Mouse (Mus musculus) spleen, adult 18-20 months (tissue): ENCODE results near the gene Vps51.

Experiments
- DNase-seq, 2 experiments: peaks; one replicate each; pipeline ENCODE4 v3.0.0; 2022; ENCODE audit warnings: mixed read lengths in 2 of 2

Vps51 gene

GRCm38 (mm10) chr19:6076564-6077393 is at the start of gene Vps51:
Gene Vps51 (minus strand): TSS chr19:6077231.
- DNase-seq = peak; percentile 66 to 81

DNA sequence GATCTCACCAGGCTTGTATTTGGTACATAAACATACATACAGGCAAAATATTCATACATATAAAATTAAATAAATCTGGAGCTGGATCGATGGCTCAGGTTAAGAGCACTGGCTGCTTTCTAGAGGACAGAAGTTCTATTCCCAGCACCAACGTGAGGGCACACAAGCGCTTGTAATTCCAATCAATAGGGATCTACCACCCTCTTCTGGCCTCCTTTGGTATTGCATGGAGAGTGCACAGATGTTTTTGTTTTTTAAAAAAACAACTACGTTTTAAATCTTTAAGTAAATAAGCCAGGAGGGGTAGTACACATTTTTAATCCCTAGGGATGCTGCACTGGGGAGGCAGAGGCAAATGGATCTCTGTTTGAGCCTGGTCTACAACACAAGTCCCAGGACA is 49.3 kb upstream of the Vps51 start:
- peak in 1 of 2 experiments; percentile 55 for DNase-seq

GRCm38 (mm10) chr19:6124898-6125297 is 47.9 kb upstream of the Vps51 start:
- DNase-seq = no peak

- DNase-seq = no peak
Observed at GRCm38 (mm10) chr19:6123330-6123729, 46.3 kb upstream of the Vps51 start.

GRCm38 (mm10) chr19:6121761-6122160 is 44.7 kb upstream of the Vps51 start:
- DNase-seq = no peak

DNA sequence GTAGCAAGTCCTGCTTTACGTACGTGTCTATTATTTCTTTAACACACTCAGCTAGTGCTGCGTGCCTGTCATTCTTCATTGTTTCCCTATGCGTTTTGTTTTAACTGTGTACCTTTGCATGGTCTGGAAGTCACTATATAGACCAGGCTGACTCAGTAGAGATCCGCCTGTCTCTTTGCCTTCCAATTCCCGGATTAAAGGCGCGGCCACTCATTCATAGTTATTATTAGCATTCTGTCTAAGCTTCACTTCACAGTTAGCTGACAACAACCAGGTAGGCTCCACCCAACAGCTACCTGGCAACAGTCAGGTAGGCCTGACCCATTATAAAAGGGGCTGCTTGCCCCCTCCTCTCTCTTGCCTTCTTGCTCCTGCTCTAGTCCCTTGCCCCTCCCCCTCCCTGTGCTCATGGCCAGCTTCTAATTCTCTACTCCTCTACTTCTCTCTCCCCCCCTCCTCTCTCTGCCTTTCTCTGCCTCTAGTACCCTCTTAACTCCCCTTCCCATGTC is 41.7 kb upstream of the Vps51 start:
- peak in 1 of 2 experiments; percentile 10 for DNase-seq

DNA sequence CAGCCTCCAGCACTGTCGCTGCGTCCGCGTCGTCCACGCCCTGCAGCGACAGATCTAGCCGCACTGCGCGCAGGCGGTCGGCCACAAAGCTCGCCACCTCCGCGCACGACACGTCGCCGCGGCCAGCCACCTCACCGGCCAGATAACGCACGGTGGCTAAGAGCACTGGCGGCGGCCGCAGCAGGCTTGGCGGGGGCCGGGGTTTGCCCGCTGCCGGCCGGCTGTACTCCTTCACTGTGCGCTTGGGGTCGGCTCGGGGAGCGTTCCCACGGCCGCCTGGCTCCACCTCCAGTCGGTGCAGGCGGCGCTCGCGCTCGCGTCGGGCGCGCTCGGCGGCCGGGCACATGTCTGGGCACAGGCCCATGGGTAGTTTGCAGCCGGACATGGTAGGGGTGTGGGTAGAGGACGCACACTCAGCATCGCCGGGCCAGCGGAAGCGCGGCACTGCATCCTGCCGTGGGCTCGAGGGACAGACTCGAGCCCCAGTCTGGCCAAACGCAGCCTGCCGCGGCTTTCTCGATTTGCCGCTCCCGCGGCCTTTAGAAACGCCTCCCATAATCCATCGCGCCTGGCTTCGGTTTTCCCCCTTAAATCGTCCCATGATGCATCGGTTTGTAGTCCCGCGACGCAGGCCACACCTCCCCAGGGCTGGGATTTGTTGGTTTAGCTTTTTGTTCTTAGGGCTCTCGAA is 41.1 kb upstream of the Vps51 start, which contains the start of gene Sac3d1:
Gene Sac3d1, minus strand, starts transcription at position 665 of the 691 bp plus-strand sequence.
- DNase-seq = peak; percentile 79 to 84

GRCm38 (mm10) chr19:6117346-6117985 is 40.4 kb upstream of the Vps51 start:
- no peak for DNase-seq

GRCm38 (mm10) chr19:6116113-6116850 is 39.3 kb upstream of the Vps51 start:
- DNase-seq = no peak

DNA sequence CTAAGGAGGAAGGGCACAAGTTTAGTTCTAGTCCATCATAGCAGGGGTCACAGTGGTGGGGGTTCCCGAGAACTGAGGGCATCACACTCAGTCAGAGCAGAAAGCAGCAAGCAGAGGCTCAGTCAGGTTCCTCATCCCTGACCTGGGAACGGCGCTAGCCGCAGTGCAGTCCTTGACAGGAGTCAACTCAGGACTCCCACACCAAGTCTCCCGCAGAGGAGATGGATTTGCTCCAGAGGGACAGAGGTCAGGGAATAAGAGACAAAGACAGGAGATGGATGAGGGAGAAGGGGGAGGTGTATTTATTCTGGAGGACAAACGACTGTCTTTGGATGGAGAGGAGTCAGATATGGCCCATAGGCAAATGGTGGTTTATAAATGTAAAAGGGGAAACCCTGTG is 36.1 kb upstream of the Vps51 start:
- DNase-seq = no peak

DNA sequence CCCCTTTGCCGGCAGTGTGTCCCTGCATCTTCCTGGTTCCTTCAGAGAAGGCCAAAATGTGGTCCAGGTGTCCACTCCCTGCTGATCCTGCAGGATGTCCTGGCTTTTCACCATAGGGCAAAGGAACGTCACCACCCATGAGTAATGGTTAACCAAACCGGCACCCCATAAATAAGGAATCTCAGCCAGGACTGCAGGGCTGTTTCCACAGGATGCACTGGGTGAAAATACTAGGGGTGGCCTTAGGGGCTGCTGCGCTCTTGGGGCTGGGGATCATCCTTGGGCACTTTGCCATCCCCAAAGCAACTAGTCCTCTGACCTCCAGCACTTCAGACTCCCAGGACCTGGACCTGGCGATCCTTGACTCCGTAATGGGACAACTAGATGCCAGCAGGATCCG is 28.6 kb upstream of the Vps51 start, which contains the start of gene Naaladl1:
Gene Naaladl1, plus strand, starts transcription at position 197 of the 400 bp plus-strand sequence.
- DNase-seq = no peak

DNA sequence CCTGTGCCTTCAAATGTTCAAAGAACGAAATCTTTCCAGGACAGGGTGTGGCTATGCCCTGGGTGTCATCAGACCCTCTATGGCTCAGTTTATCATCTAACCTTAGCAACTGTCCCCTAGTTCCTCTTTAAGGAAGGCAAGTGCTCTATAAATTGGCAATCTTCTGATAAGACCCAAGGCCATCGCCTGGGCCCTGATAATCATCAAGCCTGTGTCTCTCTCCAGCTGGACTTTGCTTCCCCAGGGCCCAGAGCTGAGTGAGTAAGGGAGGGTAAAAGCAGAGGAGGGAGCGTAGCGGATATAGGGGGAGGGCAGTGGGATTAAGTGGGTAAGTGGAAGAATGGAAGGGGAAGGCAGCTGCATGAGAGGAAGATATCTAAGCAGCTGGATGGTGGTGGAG is 27.4 kb upstream of the Vps51 start:
- no peak for DNase-seq

DNA sequence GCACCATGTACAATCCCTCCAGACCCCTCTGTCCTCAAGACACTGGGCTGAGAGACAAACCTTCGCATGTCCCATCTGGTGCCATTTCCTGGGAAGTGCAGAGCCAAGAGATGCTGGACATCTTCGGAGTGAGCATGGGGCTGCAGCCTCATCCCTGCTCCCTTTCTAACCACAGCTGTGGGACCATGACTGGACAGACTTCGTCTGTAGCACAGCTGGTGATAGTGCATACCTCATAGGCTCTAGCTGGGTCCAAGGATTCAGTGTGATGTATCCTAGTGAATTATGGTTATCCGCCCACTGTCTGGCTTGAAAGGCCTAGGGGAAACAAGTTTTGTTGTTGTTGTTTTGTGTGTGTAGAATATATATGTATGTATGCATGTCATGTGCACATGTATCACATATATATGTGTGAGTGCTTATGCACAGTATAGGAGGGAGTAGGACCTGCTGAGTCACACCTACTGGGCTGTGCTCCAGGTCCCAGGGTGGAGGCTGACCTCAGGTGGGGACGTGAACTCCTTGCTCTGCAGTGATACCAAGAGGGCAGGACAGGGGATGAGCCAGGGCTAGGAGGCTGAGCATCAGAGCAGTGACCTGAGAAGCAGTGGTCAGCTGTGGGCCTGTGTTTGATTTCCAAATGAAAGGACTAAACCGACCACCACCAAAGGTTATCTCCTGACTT is 25.3 kb upstream of the Vps51 start:
- no peak for DNase-seq

GRCm38 (mm10) chr19:6101186-6101585 is 24.2 kb upstream of the Vps51 start:
- DNase-seq = no peak

GRCm38 (mm10) chr19:6097847-6098246 is 20.8 kb upstream of the Vps51 start:
- DNase-seq = no peak

GRCm38 (mm10) chr19:6094119-6094518 is 17.1 kb upstream of the Vps51 start, which contains the start of gene AC131692.1:
Gene AC131692.1 (plus strand): TSS chr19:6094419.
- no peak for DNase-seq

DNA sequence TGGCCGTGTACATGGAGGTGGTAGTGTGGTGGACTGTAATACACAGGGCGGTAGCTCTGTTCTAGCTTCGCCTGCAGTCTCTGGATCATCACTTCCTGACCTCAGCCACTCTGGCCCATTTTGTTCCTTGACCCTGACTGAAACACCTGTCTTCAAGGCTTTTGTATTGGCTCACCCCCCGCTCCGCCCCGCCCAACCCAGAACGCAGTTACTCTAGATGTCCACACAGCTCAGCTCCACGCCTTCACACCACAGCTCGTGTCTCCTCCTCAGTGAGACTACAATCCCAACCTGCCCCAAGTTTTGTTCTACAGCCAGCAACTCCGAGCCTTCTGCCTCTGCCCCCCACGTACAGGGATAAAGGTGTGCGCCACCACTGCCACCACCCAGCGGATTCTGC is 11.8 kb upstream of the Vps51 start:
- DNase-seq = no peak

DNA sequence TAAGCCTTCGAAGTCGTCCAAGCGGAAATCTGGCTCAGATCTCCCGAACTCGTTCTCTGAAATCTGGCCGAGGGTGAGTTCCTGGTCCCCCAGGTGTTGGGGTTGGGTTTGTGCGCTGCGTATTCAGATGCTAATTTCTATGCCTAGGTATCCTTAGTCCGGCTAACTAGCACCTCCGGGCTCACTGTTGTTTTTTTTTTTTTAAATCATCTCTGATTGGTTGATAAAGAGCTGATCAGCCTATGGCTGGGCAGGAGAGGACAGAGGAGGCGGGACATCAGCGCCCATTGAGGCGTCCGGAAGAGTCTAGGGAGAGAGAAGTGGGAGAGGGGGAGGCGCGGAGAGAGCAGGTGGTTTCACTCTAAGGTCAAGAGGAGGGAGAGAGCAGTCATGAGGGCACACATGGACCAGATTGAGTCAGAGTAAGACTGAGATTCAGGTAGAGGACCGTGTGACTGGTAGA is 8.4 kb upstream of the Vps51 start:
- DNase-seq = peak; percentile 48 to 56

GRCm38 (mm10) chr19:6084478-6085248 is 7.6 kb upstream of the Vps51 start, which contains the start of the genes Zfpl1 and Cdca5:
Gene Zfpl1 (minus strand): TSS chr19:6084956.
Gene Cdca5 (plus strand): TSS chr19:6084983.
- DNase-seq = peak; percentile 92 to 94

- no peak for DNase-seq
Observed at GRCm38 (mm10) chr19:6082156-6082555, 5.1 kb upstream of the Vps51 start, which contains the start of gene Gm28374. Gene Gm28374 (minus strand): TSS chr19:6082256.
